Mouse (Mus musculus) bone marrow, adult 2 months (tissue): ENCODE data around the gene Hoga1.

ENCODE experiments used
- CTCF ChIP-seq: fragments of 200-500 bp; IDR thresholded peaks from 2 replicates; pipeline ENCODE4 v1.5.1; 2011; ENCODE audit warnings: low read length, control low read depth; ENCODE audit not compliant: control insufficient read depth, insufficient read depth
- POLR2A ChIP-seq: fragments of 200-500 bp; IDR thresholded peaks from 2 replicates; pipeline ENCODE4 v1.6.1; 2011; ENCODE audit warnings: low read depth, mild to moderate bottlenecking, control low read depth, low read length, borderline replicate concordance; ENCODE audit not compliant: control insufficient read depth

DNA sequence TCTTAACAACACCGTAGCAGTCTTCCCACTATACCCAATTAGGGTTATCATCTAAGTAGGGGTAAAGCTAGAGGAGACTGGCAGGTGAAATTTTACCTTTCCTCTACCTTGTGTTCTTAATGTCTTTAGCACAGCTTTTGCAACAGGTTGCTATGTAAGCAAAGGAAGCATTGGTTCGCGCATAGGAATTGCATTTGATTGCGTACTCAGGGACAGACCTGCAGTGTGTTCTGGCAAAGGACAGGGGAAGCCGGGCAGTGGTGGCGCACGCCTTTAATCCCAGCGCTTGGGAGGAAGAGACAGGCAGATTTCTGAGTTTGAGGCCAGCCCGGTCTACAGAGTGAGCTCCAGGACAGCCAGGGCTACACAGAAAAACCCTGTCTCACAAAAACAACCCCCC, 72.7 kb downstream of the Hoga1 start:
- TF ChIP-seq POLR2A, result no peak
- no peak for TF ChIP-seq CTCF
